Mouse (Mus musculus) heart, postnatal 0 days (tissue): ENCODE data around the gene Spats2l.

Experiments used
- CTCF ChIP-seq: IDR thresholded peaks from 2 replicates; pipeline ENCODE4 v1.5.1; 2016; ENCODE audit warnings: antibody characterized with exemption, control low read depth, low read depth
- EP300 ChIP-seq: IDR thresholded peaks from 2 replicates; pipeline ENCODE4 v1.6.1; 2016; ENCODE audit warnings: antibody characterized with exemption, low read depth

GRCm38 (mm10) chr1:57795838-57796237 lies 21.9 kb downstream of the Spats2l start:
- TF ChIP-seq CTCF (peak; percentile 31), EP300 (no peak)
